Mouse (Mus musculus) CD8-positive naive resting alpha-beta T cell, adult 2 months (primary cell): ENCODE measurements around the gene Olfr1511.
A peak's percentile ranks its signal among the peaks of the same experiment; 100 is the strongest.
"Not testable (repeated sequence)": the region's sequence is repeated elsewhere in the genome, so short reads cannot be mapped to it uniquely, and the experiment has no call there.

Source experiments
- DNase-seq, 2 experiments: peaks; one replicate each; pipeline ENCODE4 v3.0.0; 2022; ENCODE audit warnings: low read depth in 2 of 2, low spot score in 2 of 2

Gene Olfr1511

DNA sequence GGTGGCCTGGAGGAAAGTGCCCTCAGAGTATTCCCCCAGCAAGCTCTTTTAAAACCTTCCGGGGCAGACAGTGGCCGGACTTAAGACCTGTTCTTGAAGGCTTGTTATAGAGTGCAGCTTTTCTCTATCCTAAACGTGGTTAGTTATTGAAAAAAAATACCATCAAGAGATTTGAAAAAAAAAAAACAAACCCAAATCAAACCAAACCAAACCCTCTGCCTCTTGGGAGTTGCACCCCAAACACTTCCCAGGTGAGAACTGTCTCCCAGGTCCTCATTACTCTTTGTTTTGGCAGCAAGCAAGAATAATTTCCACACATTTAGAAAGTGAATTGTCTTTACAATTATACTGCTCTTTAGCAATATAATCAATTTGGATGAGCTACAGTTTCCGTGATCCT is at the start of gene Olfr1511:
TSS of gene Olfr1511 (minus strand) at position 101 of the 400 bp plus-strand sequence.
- no peak for DNase-seq

- no peak for DNase-seq
These were observed 45.5 kb upstream of the Olfr1511 start, which contains the start of gene Olfr1509 for GRCm38 (mm10) chr14:52442690-52443089. Gene Olfr1509, plus strand, starts transcription at chr14:52442990.

DNA sequence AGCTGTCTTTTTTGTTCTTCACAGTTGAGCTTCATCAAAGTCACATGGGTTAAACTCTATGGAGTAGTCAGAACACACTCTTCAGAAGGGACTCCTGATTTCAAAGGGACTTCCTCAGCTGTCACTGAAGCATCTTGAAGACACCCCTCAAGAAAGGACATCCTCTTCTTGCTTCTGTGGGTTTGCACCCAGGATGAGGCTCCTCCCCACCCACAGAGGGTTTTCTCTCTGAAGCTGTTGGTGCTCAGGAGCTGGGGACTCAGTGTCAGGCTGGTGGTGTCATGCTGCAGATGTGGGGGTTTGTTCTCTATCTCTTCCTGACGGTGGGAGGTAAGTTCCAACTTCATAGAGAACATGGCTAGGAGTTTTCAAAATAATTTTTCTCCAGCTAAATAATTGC is 30.5 kb upstream of the Olfr1511 start:
- peak; percentile 30 to 38 for DNase-seq

DNA sequence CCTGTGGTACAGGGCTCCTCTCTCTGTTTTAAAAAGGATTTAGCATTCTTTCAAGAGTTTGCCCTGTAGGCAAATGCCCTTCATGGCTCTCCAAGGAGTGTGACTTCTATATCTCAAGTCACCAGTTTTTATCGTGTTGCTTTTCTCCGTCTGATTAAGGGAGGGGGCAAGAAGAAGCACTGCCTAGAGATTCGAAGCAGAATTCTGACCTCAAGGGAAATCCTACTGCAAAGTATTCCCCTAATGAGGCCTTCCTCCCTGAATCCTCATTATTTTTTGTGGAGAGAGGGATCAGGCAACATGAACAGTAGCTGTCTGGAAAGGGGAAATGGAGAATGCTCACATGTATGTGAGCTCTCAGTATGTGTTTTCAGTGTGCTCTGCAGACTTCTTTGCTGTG is 17.1 kb upstream of the Olfr1511 start, which contains the start of gene Olfr1510:
TSS of gene Olfr1510 (minus strand) at position 101 of the 400 bp plus-strand sequence.
- DNase-seq: no peak

- not testable (repeated sequence) for DNase-seq
These were observed 13.2 kb upstream of the Olfr1511 start for GRCm38 (mm10) chr14:52410142-52410919.

GRCm38 (mm10) chr14:52390084-52390848 is 6.9 kb downstream of the Olfr1511 start:
- not testable (repeated sequence) for DNase-seq

DNA sequence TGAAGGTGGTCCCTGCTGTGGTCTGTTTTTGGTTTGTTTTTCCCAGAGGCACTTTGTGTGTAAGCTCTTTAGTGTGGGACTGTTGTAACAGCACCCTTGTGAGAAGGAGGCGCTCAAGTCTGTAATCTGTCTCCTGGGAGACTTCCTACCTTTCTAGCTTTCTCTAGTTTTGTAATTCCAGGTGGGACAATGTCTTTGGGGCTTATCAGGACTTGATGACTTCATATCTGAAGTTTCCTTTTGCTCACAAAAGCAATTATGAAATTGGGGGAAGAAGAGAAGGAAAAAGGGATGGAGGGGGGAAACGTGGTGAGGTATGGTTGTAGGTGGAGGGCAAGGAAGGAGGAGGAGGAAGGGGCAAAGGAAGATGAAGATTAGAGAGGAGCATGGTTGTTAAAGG is 18.1 kb downstream of the Olfr1511 start, which contains the start of gene Olfr1512:
TSS of gene Olfr1512 (minus strand) at position 101 of the 400 bp plus-strand sequence.
- no peak for DNase-seq

DNA sequence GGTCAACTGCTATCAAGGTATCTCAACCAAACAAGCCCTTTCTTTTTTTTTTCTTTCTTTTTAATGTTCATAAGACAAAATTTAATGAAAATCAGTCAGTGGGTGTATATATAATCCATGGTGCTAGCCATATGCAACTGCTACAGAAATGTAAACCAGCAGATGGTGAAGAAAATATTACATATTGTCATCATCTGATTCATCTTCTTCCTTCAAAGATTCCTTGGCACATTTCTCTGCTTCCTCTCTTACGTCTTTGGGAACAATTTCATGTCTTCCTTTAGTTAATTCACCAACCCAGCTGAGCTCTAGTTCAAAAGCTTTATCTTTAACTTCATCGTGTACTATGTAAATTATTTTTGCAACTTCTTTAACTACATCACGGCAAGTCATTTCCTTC is 28.4 kb downstream of the Olfr1511 start:
- DNase-seq: no peak

DNA sequence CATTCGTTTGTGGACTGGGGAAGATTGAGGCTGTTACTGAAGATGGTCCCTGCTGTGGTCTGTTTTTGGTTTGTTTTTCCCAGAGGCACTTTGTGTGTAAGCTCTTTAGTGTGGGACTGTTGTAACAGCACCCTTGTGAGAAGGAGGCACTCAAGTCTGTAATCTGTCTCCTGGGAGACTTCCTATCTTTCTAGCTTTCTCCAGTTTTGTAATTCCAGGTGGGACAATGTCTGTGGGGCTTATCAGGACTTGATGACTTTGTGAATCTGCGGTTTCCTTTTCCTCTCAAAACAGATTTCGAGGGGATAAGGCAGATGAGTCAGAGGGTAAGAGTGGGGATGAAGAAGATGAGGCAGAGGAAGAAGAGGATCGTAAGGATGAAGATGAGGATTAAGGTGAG is 40.9 kb downstream of the Olfr1511 start, which contains the start of gene Olfr1513:
TSS of gene Olfr1513 (minus strand) at position 101 of the 400 bp plus-strand sequence.
- DNase-seq: no peak
